Mouse (Mus musculus): ENCODE measurements around the gene Rasgrf1. TPM values are rescaled to one million over a fixed set of nuclear protein-coding genes. Genes with fewer than 3 reads are reported as not detected.

Gene Rasgrf1
- polyA plus RNA-seq, 1 experiment from 2014 or later = not detected

GRCm38 (mm10) chr9:89892540-89893188 lies 17.0 kb upstream of the Rasgrf1 start:
- H3K36me3 ChIP-seq (ENCODE audit: control insufficient read depth, insufficient read depth, low read length) = no peaks in the 10 kb centered on the region
- 85% methylated on average over 5 of the region's 5 CpGs for WGBS
- no peaks in the 10 kb centered on the region for H3K9me3 ChIP-seq (ENCODE audit: control insufficient read depth, low read length)
- no peak overlapping the region for H3K4me2 ChIP-seq
- H3K9ac ChIP-seq (ENCODE audit: low read depth, low read length) = no peak overlapping the region
- ATAC-seq (replicated peaks; ENCODE audit: low FRiP score) (no peak), DNase-seq (ENCODE audit: low spot score) (no peak)
- no peaks in the 10 kb centered on the region for H3K27me3 ChIP-seq (replicated peaks; ENCODE audit: control insufficient read depth, insufficient read depth, low read length)
- H3K4me1 ChIP-seq (replicated peaks; ENCODE audit: control insufficient read depth, insufficient read depth, low read length) = no peaks in the 10 kb centered on the region
- no peak overlapping the region for H3K27ac ChIP-seq (ENCODE audit: low read depth, low read length)
- H3K4me3 ChIP-seq (ENCODE audit: low read depth, low read length) = no peak overlapping the region

GRCm38 (mm10) chr9:89900111-89900824 lies 9.4 kb upstream of the Rasgrf1 start:
- 35% methylated on average over 14 of the region's 14 CpGs for WGBS

GRCm38 (mm10) chr9:89901184-89901583 lies 8.5 kb upstream of the Rasgrf1 start:
- H3K36me3 ChIP-seq (ENCODE audit: control insufficient read depth, insufficient read depth, low read length) = no peaks in the 10 kb centered on the region

More at GRCm38 (mm10) chr9:89900111-89900824, 9.4 kb upstream of the Rasgrf1 start:
- Histone ChIP-seq H3K4me1 (replicated peaks; ENCODE audit: control insufficient read depth, insufficient read depth, low read length) (no peaks in the 10 kb centered on the region), H3K4me2 (no peak overlapping the region), H3K36me3 (ENCODE audit: control insufficient read depth, insufficient read depth, low read length) (no peaks in the 10 kb centered on the region), H3K9me3 (ENCODE audit: control insufficient read depth, low read length) (no peaks in the 10 kb centered on the region), H3K9ac (ENCODE audit: low read depth, low read length) (no peak overlapping the region), H3K27me3 (replicated peaks; ENCODE audit: control insufficient read depth, insufficient read depth, low read length) (peaks cover 6% of the 10 kb centered on the region; the same call in 1 of the 2 replicates), H3K4me3 (ENCODE audit: low read depth, low read length) (no peak overlapping the region), H3K27ac (ENCODE audit: low read depth, low read length) (no peak overlapping the region)
- DNase-seq (ENCODE audit: low spot score) (no peak), ATAC-seq (replicated peaks; ENCODE audit: low FRiP score) (no peak)

GRCm38 (mm10) chr9:89902813-89903212 lies 6.9 kb upstream of the Rasgrf1 start:
- H3K27ac ChIP-seq (ENCODE audit: low read depth, low read length) = no peak overlapping the region
- WGBS = 58% methylated on average over 2 of the region's 2 CpGs
- H3K36me3 ChIP-seq (ENCODE audit: control insufficient read depth, insufficient read depth, low read length) = no peaks in the 10 kb centered on the region
- peaks cover 24% of the 10 kb centered on the region for H3K27me3 ChIP-seq (replicated peaks; ENCODE audit: control insufficient read depth, insufficient read depth, low read length)
- no peak overlapping the region for H3K4me3 ChIP-seq (ENCODE audit: low read depth, low read length)
- no peak for ATAC-seq (replicated peaks; ENCODE audit: low FRiP score)
- no peak for DNase-seq (ENCODE audit: low spot score)
- H3K4me1 ChIP-seq (replicated peaks; ENCODE audit: control insufficient read depth, insufficient read depth, low read length) = no peaks in the 10 kb centered on the region
- H3K9ac ChIP-seq (ENCODE audit: low read depth, low read length) = no peak overlapping the region
- H3K4me2 ChIP-seq = no peak overlapping the region
- no peaks in the 10 kb centered on the region for H3K9me3 ChIP-seq (ENCODE audit: control insufficient read depth, low read length)

More at GRCm38 (mm10) chr9:89901184-89901583, 8.5 kb upstream of the Rasgrf1 start:
- Histone ChIP-seq H3K4me1 (replicated peaks; ENCODE audit: control insufficient read depth, insufficient read depth, low read length) (no peaks in the 10 kb centered on the region), H3K9me3 (ENCODE audit: control insufficient read depth, low read length) (no peaks in the 10 kb centered on the region), H3K4me3 (ENCODE audit: low read depth, low read length) (no peak overlapping the region), H3K9ac (ENCODE audit: low read depth, low read length) (no peak overlapping the region), H3K4me2 (no peak overlapping the region), H3K27me3 (replicated peaks; ENCODE audit: control insufficient read depth, insufficient read depth, low read length) (peaks cover 12% of the 10 kb centered on the region), H3K27ac (ENCODE audit: low read depth, low read length) (no peak overlapping the region)
- ATAC-seq (replicated peaks; ENCODE audit: low FRiP score) (no peak), DNase-seq (ENCODE audit: low spot score) (no peak)
- 60% methylated on average over 4 of the region's 4 CpGs for WGBS

- Histone ChIP-seq H3K36me3 (ENCODE audit: control insufficient read depth, insufficient read depth, low read length) (no peaks in the 10 kb centered on the region), H3K27me3 (replicated peaks; ENCODE audit: control insufficient read depth, insufficient read depth, low read length) (peaks cover 58% of the 10 kb centered on the region), H3K9me3 (ENCODE audit: control insufficient read depth, low read length) (no peaks in the 10 kb centered on the region), H3K9ac (ENCODE audit: low read depth, low read length) (no peak overlapping the region), H3K4me2 (no peak overlapping the region), H3K4me3 (ENCODE audit: low read depth, low read length) (no peak overlapping the region), H3K4me1 (replicated peaks; ENCODE audit: control insufficient read depth, insufficient read depth, low read length) (peaks cover 8% of the 10 kb centered on the region; the same call in 1 of the 2 replicates), H3K27ac (ENCODE audit: low read depth, low read length) (no peak overlapping the region)
- ATAC-seq (replicated peaks; ENCODE audit: low FRiP score) (no peak), DNase-seq (ENCODE audit: low spot score) (no peak)
Observed at GRCm38 (mm10) chr9:89906645-89907044, 3.1 kb upstream of the Rasgrf1 start.

GRCm38 (mm10) chr9:89907941-89908340 lies 1.8 kb upstream of the Rasgrf1 start:
- no peak for ATAC-seq (replicated peaks; ENCODE audit: low FRiP score)
- no peaks in the 10 kb centered on the region for H3K36me3 ChIP-seq (ENCODE audit: control insufficient read depth, insufficient read depth, low read length)
- no peak overlapping the region for H3K4me3 ChIP-seq (ENCODE audit: low read depth, low read length)
- no peak overlapping the region for H3K9ac ChIP-seq (ENCODE audit: low read depth, low read length)
- DNase-seq (ENCODE audit: low spot score) = no peak
- no peaks in the 10 kb centered on the region for H3K9me3 ChIP-seq (ENCODE audit: control insufficient read depth, low read length)
- no peak overlapping the region for H3K4me2 ChIP-seq
- H3K4me1 ChIP-seq (replicated peaks; ENCODE audit: control insufficient read depth, insufficient read depth, low read length) = peaks cover 8% of the 10 kb centered on the region; the same call in 1 of the 2 replicates
- H3K27me3 ChIP-seq (replicated peaks; ENCODE audit: control insufficient read depth, insufficient read depth, low read length) = peaks cover 67% of the 10 kb centered on the region
- H3K27ac ChIP-seq (ENCODE audit: low read depth, low read length) = no peak overlapping the region

GRCm38 (mm10) chr9:89908601-89909000 lies 1.1 kb upstream of the Rasgrf1 start:
- no peaks in the 10 kb centered on the region for H3K9me3 ChIP-seq (ENCODE audit: control insufficient read depth, low read length)
- H3K9ac ChIP-seq (ENCODE audit: low read depth, low read length) = no peak overlapping the region
- H3K36me3 ChIP-seq (ENCODE audit: control insufficient read depth, insufficient read depth, low read length) = no peaks in the 10 kb centered on the region
- no peak for DNase-seq (ENCODE audit: low spot score)
- peak overlapping the region; percentile 67 for H3K4me2 ChIP-seq
- 3% methylated on average over 33 of the region's 33 CpGs for WGBS
- no peak overlapping the region for H3K27ac ChIP-seq (ENCODE audit: low read depth, low read length)
- H3K4me3 ChIP-seq (ENCODE audit: low read depth, low read length) = peak overlapping the region; percentile 46
- peaks cover 8% of the 10 kb centered on the region; the same call in 1 of the 2 replicates for H3K4me1 ChIP-seq (replicated peaks; ENCODE audit: control insufficient read depth, insufficient read depth, low read length)
- no peak for ATAC-seq (replicated peaks; ENCODE audit: low FRiP score)
- H3K27me3 ChIP-seq (replicated peaks; ENCODE audit: control insufficient read depth, insufficient read depth, low read length) = peaks cover 67% of the 10 kb centered on the region

GRCm38 (mm10) chr9:89910011-89910400 lies 298 bp downstream of the Rasgrf1 start:
- ATAC-seq (replicated peaks; ENCODE audit: low FRiP score) = no peak
- H3K4me3 ChIP-seq (ENCODE audit: low read depth, low read length) = peak overlapping the region; percentile 46

More at GRCm38 (mm10) chr9:89910011-89910400, 298 bp downstream of the Rasgrf1 start:
- no peak for DNase-seq (ENCODE audit: low spot score)
- H3K27ac ChIP-seq (ENCODE audit: low read depth, low read length) = no peak overlapping the region
- H3K9ac ChIP-seq (ENCODE audit: low read depth, low read length) = no peak overlapping the region
- no peaks in the 10 kb centered on the region for H3K9me3 ChIP-seq (ENCODE audit: control insufficient read depth, low read length)
- peak overlapping the region; percentile 67 for H3K4me2 ChIP-seq
- H3K27me3 ChIP-seq (replicated peaks; ENCODE audit: control insufficient read depth, insufficient read depth, low read length) = peaks cover 67% of the 10 kb centered on the region
- H3K4me1 ChIP-seq (replicated peaks; ENCODE audit: control insufficient read depth, insufficient read depth, low read length) = peaks cover 8% of the 10 kb centered on the region; the same call in 1 of the 2 replicates
- 2% methylated on average over 26 of the region's 26 CpGs for WGBS
- no peaks in the 10 kb centered on the region for H3K36me3 ChIP-seq (ENCODE audit: control insufficient read depth, insufficient read depth, low read length)

Measured in liver, embryonic 11.5 days (tissue).